Mouse (Mus musculus) liver, adult 2 months (tissue): ENCODE measurements around the gene Tlcd2. TPM values are rescaled to one million over a fixed set of nuclear protein-coding genes. Genes with fewer than 3 reads are reported as not detected.

ENCODE experiments used
- DNase-seq: peaks from one replicate; pipeline ENCODE4 v3.0.0-alpha.2; 2011; ENCODE audit warnings: low read depth, low spot score; ENCODE audit errors: extremely low read depth
- H3K27ac ChIP-seq: fragments of 200-500 bp; replicated peaks from 2 replicates; pipeline ENCODE4 v1.5.1; 2012; ENCODE audit warnings: low read depth, mild to moderate bottlenecking, control low read depth, inconsistent platforms, low read length; ENCODE audit not compliant: insufficient read depth
- H3K27me3 ChIP-seq: fragments of 200-500 bp; 2 replicates; pipeline ENCODE4 v1.6.1; 2012; ENCODE audit warnings: mild to moderate bottlenecking, moderate library complexity, low read length, inconsistent platforms; ENCODE audit not compliant: control insufficient read depth, insufficient read depth
- H3K36me3 ChIP-seq: fragments of 200-500 bp; 2 replicates; pipeline ENCODE4 v1.6.1; 2012; ENCODE audit warnings: low read length, inconsistent platforms; ENCODE audit not compliant: control insufficient read depth, insufficient read depth
- H3K4me1 ChIP-seq: fragments of 200-500 bp; 2 replicates; pipeline ENCODE4 v1.6.1; 2011; ENCODE audit warnings: low read length; ENCODE audit not compliant: control insufficient read depth, insufficient read depth
- H3K4me3 ChIP-seq: fragments of 200-500 bp; 2 replicates; pipeline ENCODE4 v1.5.1; 2011; ENCODE audit warnings: low read depth, mild to moderate bottlenecking, control low read depth, low read length, moderate library complexity; ENCODE audit not compliant: insufficient read depth
- H3K79me2 ChIP-seq: fragments of 200-500 bp; 2 replicates; pipeline ENCODE4 v1.6.1; 2012; ENCODE audit warnings: inconsistent platforms, mild to moderate bottlenecking, low read length, moderate library complexity; ENCODE audit not compliant: control insufficient read depth, insufficient read depth
- H3K9ac ChIP-seq: fragments of 200-500 bp; 2 replicates; pipeline ENCODE4 v1.6.1; 2012; ENCODE audit warnings: low read depth, mild to moderate bottlenecking, control low read depth, inconsistent platforms, low read length
- CTCF ChIP-seq: fragments of 200-500 bp; IDR thresholded peaks from 2 replicates; pipeline ENCODE4 v1.5.1; 2011; ENCODE audit warnings: low read depth, low read length, control low read depth
- POLR2A ChIP-seq: fragments of 200-500 bp; IDR thresholded peaks from 2 replicates; pipeline ENCODE4 v1.6.1; 2011; ENCODE audit warnings: low read length, control low read depth; ENCODE audit not compliant: insufficient read depth; ENCODE audit errors: extremely low read depth
- WGBS: fragments of 180-500 bp; shearing (Covaris S2); methylation state at CpG from one replicate; pipeline ENCODE4 v1.1.7; 2018; 5-methylcytosine and 5-hydroxymethylcytosine counted together
- polyA plus RNA-seq: library from polyadenylated mRNA; depleted of rRNA; stranded (reverse); fragments of >200 nt; gene quantifications from 2 replicates; pipeline ENCODE4 v1.2.3, GENCODE M21; 2012; rRNA removed
- total RNA-seq: library from RNA; depleted of rRNA; stranded (reverse); fragments of >200 nt; gene quantifications from 2 replicates; pipeline ENCODE4 v1.2.3, GENCODE M21; 2014; rRNA removed

Gene Tlcd2
- total and polyA plus RNA-seq, 2 experiments: 237 to 238 TPM

GRCm38 (mm10) chr11:75515186-75515585, 53.7 kb downstream of the Tlcd2 start:
- H3K4me3 ChIP-seq: no peak overlapping the region
- no peak overlapping the region for H3K9ac ChIP-seq
- peaks cover 23% of the 10 kb centered on the region for H3K36me3 ChIP-seq
- TF ChIP-seq CTCF: no peak
- no peak for DNase-seq
- peaks cover 7% of the 10 kb centered on the region; the same call in 1 of the 2 replicates for H3K79me2 ChIP-seq
- no peak overlapping the region for H3K27ac ChIP-seq
- H3K27me3 ChIP-seq: no peaks in the 10 kb centered on the region
- WGBS: 95% methylated on average over 25 of the region's 25 CpGs
- peaks cover 5% of the 10 kb centered on the region for H3K4me1 ChIP-seq

GRCm38 (mm10) chr11:75519834-75520633, 58.5 kb downstream of the Tlcd2 start:
- H3K27ac ChIP-seq: no peak overlapping the region
- H3K79me2 ChIP-seq: 0 out of 2 replicates have a peak, but pooled peaks cover 4% of the 10 kb centered on the region
- WGBS: 86% methylated on average over 15 of the region's 15 CpGs

More at GRCm38 (mm10) chr11:75519834-75520633, 58.5 kb downstream of the Tlcd2 start:
- no peaks in the 10 kb centered on the region for H3K27me3 ChIP-seq
- no peak for TF ChIP-seq POLR2A
- TF ChIP-seq CTCF: no peak
- no peak overlapping the region for H3K9ac ChIP-seq
- peaks cover 28% of the 10 kb centered on the region for H3K36me3 ChIP-seq
- H3K4me1 ChIP-seq: no peaks in the 10 kb centered on the region
- DNase-seq: no peak
- no peak overlapping the region for H3K4me3 ChIP-seq

Other genes starting within 250 kb of the Tlcd2 start
- gene Rpa1, start 113.4 kb upstream of the Tlcd2 start, total RNA-seq: 19.9 and 21.4 TPM in 2 replicates
- 10.3 and 10.5 TPM in 2 replicates for gene Rpa1, start 113.4 kb upstream of the Tlcd2 start, polyA plus RNA-seq
- 1.8 and 2.5 TPM in 2 replicates for gene Smyd4, start 113.3 kb upstream of the Tlcd2 start, total RNA-seq
- gene Smyd4, start 113.3 kb upstream of the Tlcd2 start, polyA plus RNA-seq: 0.93 and 1.1 TPM in 2 replicates
- gene Serpinf1, start 39.0 kb upstream of the Tlcd2 start, total RNA-seq: 810 and 1,243 TPM in 2 replicates
- gene Serpinf1, start 39.0 kb upstream of the Tlcd2 start, polyA plus RNA-seq: 891 and 972 TPM in 2 replicates
- gene Serpinf2, start 22.1 kb upstream of the Tlcd2 start, total RNA-seq: 687 and 824 TPM in 2 replicates
- gene Serpinf2, start 22.1 kb upstream of the Tlcd2 start, polyA plus RNA-seq: 1,567 and 1,654 TPM in 2 replicates
- gene Wdr81, start 7.0 kb upstream of the Tlcd2 start, total RNA-seq: 14.4 and 30.4 TPM in 2 replicates
- 20.3 and 21.5 TPM in 2 replicates for gene Wdr81, start 7.0 kb upstream of the Tlcd2 start, polyA plus RNA-seq
- gene Prpf8, start 25.1 kb downstream of the Tlcd2 start, total RNA-seq: 72.8 and 102 TPM in 2 replicates
- 59.4 and 63.3 TPM in 2 replicates for gene Prpf8, start 25.1 kb downstream of the Tlcd2 start, polyA plus RNA-seq
- gene Rilp, start 48.4 kb downstream of the Tlcd2 start, total RNA-seq: 23.0 and 27.9 TPM in 2 replicates
- gene Rilp, start 48.4 kb downstream of the Tlcd2 start, polyA plus RNA-seq: 29.8 and 32.6 TPM in 2 replicates
- gene Scarf1, start 51.8 kb downstream of the Tlcd2 start, total RNA-seq: 5.8 and 7.5 TPM in 2 replicates
- 10.3 and 16.9 TPM in 2 replicates for gene Scarf1, start 51.8 kb downstream of the Tlcd2 start, polyA plus RNA-seq
- 4.1 and 8.9 TPM in 2 replicates for gene Slc43a2, start 70.0 kb downstream of the Tlcd2 start, total RNA-seq
- gene Slc43a2, start 70.0 kb downstream of the Tlcd2 start, polyA plus RNA-seq: 5.2 and 8.0 TPM in 2 replicates
- gene Pitpna, start 126.4 kb downstream of the Tlcd2 start, total RNA-seq: 19.7 and 21.0 TPM in 2 replicates
- 24.6 and 28.9 TPM in 2 replicates for gene Pitpna, start 126.4 kb downstream of the Tlcd2 start, polyA plus RNA-seq
- gene Inpp5k, start 169.3 kb downstream of the Tlcd2 start, total RNA-seq: 12.3 and 13.4 TPM in 2 replicates
- gene Inpp5k, start 169.3 kb downstream of the Tlcd2 start, polyA plus RNA-seq: 12.2 and 17.2 TPM in 2 replicates
- 15.6 and 17.9 TPM in 2 replicates for gene Myo1c, start 188.8 kb downstream of the Tlcd2 start, total RNA-seq
- 17.0 and 21.5 TPM in 2 replicates for gene Myo1c, start 188.8 kb downstream of the Tlcd2 start, polyA plus RNA-seq
- gene Crk, start 217.5 kb downstream of the Tlcd2 start, total RNA-seq: 50.5 and 51.1 TPM in 2 replicates
- 47.7 and 57.5 TPM in 2 replicates for gene Crk, start 217.5 kb downstream of the Tlcd2 start, polyA plus RNA-seq